Mouse (Mus musculus): ENCODE data around the gene Map2k6.
A peak's percentile ranks its signal among the peaks of the same experiment; 100 is the strongest.

DNA sequence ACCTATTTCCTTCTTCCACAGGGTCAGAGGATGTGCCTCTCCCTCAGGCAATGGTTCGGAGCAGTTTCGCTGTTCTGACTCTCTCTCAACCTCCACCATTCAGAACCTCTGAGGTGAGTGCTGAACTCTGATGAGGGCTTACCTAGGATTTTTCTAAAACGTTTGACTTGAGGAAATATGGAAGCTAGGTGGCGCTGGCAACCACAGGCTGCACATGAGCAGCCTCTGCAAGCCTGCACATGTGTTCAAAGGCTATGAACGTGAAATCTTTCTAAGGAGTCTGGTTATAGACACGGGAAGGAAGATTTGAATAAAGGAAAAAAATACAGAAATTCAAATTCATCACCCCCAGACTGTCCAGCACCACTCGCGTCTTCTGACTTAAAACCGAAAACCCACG is 173.6 kb downstream of the Map2k6 start:
- TF ChIP-seq CTCF (IDR thresholded peaks at IDR 0.05; ENCODE audit: borderline replicate concordance, insufficient read depth, low read depth, low read length), result peak; percentile 50; the same call in 1 of the 2 replicates
- TF ChIP-seq POLR2A (IDR thresholded peaks at IDR 0.05; ENCODE audit: borderline replicate concordance, insufficient read depth, low read length), result no peak

All from cerebellum, adult 2 months (tissue).